Mouse (Mus musculus) yolk sac, embryonic 10.5 days (tissue): Measurements from ENCODE around the gene Golt1a.
A peak's percentile ranks its signal among the peaks of the same experiment; 100 is the strongest.

Experiments used
- DNase-seq: peaks from one replicate; pipeline ENCODE4 v3.0.0-alpha.2; 2017; ENCODE audit warnings: low spot score

Golt1a gene

GRCm38 (mm10) chr1:133347693-133348520 is 38.3 kb downstream of the Golt1a start:
- peak; percentile 78 for DNase-seq

DNA sequence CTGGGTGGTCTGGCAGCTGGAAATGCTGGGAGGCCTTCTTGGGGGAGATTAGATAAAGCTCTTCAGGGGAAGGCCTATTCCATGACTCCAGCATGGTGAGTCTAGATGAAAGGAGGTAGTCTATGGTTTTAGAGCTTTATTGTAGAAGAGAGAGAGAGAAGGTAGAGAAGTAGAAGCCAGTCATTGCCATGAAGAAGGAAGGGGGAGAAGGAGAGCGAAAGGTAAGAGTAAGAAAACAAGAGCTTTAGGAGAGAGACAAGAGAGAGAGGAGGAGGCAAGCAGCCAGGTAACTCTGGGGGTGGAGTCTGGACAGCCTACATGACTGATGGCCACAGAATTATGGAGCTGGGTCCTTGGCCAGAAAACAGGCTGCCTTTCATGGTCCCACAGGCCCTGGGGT is 40.6 kb downstream of the Golt1a start, which contains the start of gene Ren1:
TSS of gene Ren1 (plus strand) at position 301 of the 400 bp plus-strand sequence.
- DNase-seq, result no peak

- no peak for DNase-seq
Measured at GRCm38 (mm10) chr1:133351762-133352161, 42.2 kb downstream of the Golt1a start.

DNA sequence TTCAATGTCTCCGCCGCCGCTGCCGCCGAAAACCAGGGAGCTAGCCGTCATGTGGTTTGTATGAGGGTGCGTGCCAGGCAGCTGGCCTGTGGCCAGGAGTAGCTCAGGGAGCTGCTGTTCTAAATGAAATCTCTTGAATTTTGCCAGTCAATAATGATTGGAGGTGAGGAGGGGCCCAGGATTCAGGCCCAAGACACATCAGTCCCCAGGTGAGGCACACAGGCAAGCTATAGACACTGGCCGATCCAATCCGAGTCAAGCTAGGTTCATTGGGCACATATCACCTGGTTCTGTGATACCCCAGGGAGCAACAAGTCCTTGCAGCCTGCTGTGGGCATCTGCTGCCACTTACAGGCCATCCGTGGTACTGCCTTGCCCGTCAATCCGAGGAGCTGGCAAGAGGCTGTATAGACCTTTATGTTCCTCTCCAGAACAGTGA is 43.8 kb downstream of the Golt1a start:
- DNase-seq, result peak; percentile 47

GRCm38 (mm10) chr1:133355469-133355868 is 45.9 kb downstream of the Golt1a start:
- DNase-seq, result no peak

DNA sequence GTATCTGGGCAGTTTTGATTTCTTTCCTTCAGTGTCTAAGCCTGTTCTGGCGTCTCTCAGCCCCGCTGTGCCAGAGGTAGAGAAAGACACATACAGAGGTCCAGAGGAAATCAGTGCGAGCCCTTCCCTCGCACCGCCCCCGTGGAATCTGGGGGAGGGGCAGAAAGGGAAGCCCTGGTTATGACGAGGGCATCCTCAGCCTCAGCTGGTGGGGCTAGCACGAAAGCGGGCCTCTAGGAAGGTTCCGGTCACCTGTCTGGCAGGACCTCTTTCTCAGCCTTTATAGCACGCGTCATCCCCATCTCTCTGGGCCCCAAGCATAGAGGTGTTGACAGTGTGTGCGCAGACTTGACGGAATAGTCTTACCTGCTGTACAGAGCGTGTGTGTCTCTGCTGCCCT is 46.3 kb downstream of the Golt1a start:
- DNase-seq, result no peak

- DNase-seq, result no peak
Measured at GRCm38 (mm10) chr1:133356330-133356729, 46.7 kb downstream of the Golt1a start.

DNA sequence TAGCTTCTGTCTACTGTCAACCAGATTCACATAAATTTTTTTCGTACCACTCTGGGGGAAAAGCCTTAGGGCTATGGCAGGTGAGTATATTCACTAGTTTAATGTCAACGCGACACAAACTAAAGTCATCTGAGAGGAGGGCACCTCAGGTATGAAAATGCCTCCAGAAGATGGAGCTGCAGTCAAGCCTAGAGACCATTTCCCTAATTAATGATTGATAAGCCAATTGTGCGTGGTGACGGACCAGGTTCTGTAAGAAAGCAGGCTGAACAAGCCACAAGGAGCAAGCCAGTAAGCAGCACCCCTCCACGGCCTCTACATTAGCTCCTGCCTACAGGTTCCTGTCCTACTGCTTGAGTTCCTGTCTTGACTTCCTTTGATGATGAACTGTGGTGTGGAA is 51.4 kb downstream of the Golt1a start:
- no peak for DNase-seq

GRCm38 (mm10) chr1:133362103-133362502 is 52.5 kb downstream of the Golt1a start:
- no peak for DNase-seq

GRCm38 (mm10) chr1:133363276-133364021 is 53.8 kb downstream of the Golt1a start, which contains the start of gene Etnk2:
Etnk2 (plus strand) TSS chr1:133363572.
- DNase-seq, result peak; percentile 90

- no peak for DNase-seq
Measured at GRCm38 (mm10) chr1:133364022-133364630, 54.5 kb downstream of the Golt1a start.

- DNase-seq, result no peak
Measured at GRCm38 (mm10) chr1:133364890-133365289, 55.3 kb downstream of the Golt1a start.

- DNase-seq, result no peak
Measured at GRCm38 (mm10) chr1:133366951-133367605, 57.5 kb downstream of the Golt1a start.

- DNase-seq, result peak; percentile 72
Measured at GRCm38 (mm10) chr1:133367606-133368488, 58.2 kb downstream of the Golt1a start.

DNA sequence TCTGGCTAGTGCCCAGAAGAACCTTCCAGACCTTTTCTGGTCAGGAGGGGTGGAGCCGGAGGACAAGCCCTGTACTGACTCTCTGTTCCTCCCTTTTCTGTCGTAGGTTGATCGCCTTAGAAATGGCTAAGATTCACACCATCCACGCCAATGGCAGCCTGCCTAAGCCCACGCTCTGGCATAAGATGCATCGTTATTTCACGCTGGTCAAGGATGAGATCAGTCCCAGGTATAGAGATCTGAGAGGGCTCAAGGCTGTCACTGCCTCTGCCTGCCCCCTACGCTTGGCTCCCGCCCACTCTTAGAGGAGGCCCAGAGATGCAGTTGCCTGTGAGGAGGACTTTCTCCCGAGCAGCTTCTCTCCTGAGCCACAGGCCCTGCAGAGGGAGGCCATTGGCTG is 59.0 kb downstream of the Golt1a start:
- DNase-seq, result no peak

GRCm38 (mm10) chr1:133370352-133370751 is 60.8 kb downstream of the Golt1a start:
- DNase-seq, result no peak

- no peak for DNase-seq
Measured at GRCm38 (mm10) chr1:133371431-133371830, 61.8 kb downstream of the Golt1a start.

DNA sequence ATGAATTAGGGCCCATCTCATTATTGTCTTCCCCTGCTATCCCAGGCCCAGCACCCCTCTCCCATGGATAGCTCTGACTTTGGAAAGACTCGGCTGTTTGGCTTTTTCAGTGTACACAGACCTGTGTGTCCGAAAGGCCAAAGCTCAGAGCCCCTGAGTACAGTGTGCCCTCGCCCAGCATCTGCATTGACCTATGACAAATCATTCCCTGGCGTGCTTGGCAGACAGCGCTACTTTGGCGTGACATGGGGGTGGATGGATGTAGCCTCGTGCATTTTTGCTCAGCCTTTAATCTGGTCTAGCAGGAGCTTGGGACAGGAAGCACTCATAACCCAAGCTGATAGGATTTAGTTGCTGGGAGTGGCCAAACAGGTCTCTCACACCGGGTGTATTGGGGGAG is 62.5 kb downstream of the Golt1a start:
- no peak for DNase-seq
